Mouse (Mus musculus): ENCODE results near the gene Zfp609.
"Not testable (repeated sequence)": the region's sequence is repeated elsewhere in the genome, so short reads cannot be mapped to it uniquely, and the experiment has no call there.

Zfp609 gene

DNA sequence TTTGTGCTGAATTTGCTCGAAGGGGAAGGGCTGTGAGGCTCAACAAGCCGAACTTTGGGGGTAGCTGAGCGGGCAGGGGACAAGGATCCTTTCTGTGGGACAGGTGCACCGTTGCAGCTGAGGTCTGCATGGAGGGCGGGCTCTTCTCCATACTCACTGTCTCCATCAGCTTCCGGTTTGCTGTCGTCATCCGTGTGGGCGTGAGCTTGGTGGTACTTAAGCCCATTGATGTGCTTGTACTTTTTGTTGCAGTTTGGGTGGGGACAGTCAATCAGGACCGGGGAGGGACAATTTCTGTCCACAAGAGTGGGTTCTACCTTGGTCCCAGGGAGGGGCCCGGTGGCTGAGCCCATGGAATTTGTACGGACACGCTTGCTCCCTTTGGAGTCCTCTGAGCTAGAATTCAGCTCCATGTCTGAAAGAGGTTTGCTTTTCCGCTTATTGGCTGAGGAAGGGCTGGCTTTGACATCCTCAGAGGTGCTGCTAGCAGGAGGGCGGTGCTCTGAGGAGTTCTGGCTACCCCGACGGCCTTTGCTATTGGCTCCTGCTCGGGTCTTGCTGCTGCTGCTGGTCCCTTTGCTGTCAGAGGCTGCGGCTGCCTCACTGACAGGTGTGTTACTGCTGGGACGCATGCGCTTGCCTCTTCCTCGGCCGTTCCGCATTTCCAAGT lies 123.3 kb downstream of the Zfp609 start:
- no peak for DNase-seq

DNA sequence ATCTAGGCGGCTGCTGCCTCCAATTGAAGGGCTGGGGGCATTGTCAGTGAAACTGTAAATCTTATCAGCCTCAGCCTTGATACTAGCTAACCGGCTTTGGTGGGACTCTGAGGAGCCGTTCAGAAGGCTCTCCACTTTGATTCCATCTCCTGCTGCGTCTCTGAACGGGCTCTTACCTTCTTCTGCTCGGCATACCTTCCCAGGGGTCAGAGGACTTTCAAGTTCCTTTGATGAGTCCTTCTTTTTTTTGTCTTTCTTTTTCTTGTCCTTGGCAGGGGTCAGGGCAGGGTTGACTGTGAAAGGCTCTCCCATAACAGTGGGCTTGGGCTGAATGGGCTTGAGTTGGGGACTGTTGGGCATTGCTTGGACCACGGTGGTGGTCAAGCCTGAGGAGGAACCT lies 124.1 kb downstream of the Zfp609 start:
- no peak for DNase-seq

DNA sequence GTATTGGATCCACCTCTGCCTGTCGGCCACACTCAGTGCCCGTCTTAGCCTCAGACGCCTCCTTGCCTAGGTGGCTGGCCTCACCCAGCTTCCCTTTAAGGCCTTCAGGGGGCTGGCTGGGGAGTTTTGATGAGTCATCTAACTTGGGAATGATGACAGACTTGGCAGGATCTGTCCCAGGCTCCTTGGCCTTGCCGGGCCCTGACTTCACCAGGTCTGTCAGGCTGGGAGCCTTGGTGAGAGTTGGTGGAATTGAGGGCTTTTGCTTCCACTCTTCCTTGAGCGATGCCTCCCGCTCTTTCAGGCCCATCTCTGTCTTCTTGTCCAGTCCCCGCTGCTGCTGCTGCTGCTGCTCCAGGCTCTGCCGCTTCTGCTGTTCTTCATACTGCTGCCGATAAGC lies 125.1 kb downstream of the Zfp609 start:
- no peak for DNase-seq

DNA sequence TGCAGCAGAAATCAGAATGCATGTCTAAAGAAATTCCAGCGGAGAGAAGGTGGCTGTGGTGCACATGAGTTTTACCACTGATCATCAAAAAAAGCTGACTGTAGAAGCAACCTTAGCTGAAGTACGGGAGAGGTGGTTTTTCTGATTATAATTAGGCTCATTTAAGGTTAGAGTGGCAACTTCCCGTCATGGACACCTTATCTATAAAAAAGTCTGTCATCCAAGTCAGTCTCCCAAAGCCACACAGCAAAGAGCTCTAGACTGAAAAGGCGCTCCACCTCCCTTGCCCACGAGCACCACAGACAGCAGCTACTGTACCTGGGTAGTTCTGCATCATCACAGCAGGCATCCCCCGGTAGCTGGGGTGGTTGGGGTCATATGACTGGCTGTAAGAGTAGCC lies 126.9 kb downstream of the Zfp609 start:
- DNase-seq = no peak

DNA sequence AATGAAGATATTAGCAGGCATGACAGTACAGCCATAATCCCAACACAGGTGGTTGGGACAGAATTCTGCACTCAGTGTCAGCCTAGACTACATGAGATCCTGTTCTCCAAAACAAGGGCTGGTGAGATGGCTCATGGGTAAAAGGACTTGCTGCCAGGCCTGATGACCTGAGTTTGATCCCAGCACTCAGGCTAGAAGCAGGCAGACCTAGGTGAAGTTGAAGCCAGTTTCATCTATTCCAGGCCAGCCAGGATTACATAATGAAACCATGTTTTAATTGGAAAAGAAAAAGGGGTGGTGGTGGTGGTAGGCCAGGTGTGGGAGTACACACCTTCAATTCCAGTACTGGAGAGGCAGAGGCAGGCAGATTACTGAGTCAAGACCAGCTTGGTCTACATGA lies 129.4 kb downstream of the Zfp609 start:
- DNase-seq = no peak

DNA sequence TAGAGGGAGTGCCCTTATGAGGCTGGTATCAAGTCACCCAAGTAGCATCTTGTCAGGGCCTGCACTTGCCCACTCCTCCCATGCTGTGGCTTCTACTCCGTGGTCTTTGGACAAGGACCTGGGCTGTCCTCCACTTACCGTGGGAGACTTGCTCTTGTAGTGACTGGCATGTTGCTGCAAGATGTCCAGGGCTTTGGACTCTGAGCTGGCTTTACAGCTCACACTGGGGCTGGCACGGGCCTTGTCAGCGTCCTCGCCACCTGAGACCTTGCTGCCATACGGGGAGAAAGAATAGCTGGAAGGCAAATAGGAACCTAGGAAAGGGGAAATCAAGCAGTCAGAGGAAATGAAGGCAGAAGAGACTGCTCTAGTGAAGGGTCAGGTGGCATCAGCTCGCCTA lies 130.0 kb downstream of the Zfp609 start:
- DNase-seq = no peak

DNA sequence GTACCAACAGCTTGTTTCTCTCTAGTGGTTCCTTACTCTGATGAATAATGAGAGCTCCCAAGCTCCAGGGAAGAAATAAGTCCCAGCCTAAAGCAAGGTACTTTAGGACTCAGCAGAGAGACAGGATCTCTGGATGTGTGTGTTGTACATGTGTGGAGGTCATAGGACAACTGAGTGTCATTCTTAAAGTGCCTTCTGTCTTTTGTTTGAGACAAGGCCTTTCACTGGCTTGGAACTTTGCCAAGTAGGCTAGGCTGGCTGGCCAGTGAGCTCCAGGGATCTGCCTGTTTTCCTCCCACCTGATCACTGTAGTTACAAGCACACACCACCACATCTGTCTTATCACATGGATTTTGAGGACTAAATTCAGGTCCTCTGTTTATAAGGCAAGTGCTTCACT lies 131.0 kb downstream of the Zfp609 start:
- no peak for DNase-seq

DNA sequence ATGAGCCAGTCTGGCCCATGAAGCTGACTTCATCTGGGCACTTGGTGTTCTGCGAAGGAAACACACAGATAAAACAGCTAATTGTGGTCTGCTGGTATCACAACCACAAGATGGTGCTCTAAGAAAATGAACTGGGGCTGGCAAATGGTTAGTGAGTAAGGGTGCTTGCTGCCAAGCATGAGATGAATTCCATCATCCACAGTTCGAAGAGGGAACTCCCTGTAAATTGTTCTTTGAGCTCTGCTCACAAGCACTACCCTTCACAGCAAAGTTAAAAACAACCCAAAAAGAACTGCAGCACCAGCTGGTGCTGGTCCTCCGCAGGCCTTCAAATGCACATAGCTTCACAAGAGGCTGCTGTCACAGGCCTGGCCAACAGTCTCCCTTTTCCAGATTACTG lies 131.7 kb downstream of the Zfp609 start:
- DNase-seq = no peak

DNA sequence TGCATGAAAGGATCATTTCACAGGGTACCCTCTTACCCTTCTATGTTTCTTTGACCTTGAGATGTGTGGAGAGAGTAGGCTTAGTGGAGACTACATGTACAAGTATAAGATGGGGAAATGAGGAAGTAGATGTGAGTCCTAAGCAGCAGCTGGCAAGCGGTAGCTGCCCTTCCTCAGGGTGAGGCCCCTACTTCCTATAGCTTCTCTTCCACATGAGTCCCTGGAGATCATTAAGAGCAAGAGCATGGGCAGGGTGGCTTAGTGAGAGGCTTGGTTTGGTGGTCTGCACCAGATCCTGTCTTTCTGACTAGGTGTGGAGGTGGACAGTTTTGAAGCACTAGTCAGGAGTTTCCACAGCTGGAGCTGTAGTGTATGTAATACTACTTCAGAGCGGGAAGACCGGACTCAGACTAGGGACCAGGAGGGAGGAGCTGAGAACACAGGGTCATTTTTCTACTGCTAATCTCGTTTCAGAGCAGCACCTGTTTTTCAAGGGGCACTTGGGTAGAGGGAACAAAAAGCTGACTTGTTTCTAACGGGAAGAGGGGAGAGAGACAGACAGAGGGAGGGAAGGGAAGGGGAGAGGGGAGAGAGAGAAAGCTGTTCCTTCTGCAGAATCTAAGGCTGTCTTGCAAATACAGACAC lies 134.3 kb downstream of the Zfp609 start:
- DNase-seq = no peak

DNA sequence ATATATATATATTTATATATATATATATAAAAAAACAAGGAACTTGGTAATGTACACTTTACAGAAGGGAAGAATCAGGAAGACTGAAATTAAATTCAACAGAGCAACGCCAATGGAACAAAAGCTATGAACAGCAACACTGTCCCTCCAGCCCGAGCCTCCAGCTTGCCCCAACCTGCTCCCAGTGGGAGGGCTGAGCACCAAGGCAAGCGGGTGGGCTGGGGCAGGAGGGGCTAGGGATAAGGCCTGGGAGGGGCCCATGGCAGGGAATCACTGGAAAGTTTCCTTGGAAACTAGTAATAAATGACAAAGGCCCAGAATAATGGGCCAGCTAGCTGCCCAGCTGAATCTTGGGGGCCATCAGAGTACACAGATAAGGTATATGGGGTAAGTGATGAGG lies 134.9 kb downstream of the Zfp609 start:
- no peak for DNase-seq

DNA sequence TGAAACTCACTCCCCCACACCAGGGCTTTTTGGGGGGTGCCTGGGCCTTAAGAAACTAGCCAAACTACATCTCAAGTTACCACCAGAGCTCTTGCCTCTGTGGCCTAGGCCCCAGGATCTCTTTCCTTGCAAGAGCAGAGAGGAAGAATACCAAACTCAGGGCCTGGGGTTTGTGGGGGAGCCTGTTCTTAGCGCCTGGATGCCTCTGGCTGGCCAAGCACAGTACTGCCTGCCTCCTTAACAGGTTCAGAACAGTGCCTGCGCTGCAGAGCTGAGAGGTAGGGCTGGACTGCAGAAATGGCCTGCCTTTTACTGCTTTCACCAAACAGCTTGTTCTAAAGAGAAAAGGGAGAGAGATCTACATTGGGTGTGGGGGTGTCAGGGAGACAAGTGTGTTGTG lies 137.5 kb downstream of the Zfp609 start:
- not testable (repeated sequence) for DNase-seq

DNA sequence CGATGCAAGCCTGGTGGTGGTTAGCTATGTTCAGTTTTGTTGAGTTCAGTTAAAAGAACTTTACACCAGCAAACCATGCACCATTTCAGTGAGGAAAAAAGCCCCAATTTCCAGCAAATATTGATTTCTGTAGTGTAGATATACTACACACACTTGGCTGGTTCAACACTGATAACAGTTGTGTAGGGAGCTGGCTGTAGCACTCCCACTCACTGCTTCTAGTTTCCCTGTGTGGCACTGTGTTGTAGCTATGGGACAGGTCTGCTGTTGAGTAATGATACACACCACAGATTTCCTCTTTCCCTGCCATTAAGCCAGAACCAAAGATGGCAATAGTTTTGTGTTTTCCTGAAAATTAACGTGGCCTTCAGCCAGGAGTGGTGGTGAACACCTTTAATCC lies 142.7 kb downstream of the Zfp609 start:
- DNase-seq = no peak

DNA sequence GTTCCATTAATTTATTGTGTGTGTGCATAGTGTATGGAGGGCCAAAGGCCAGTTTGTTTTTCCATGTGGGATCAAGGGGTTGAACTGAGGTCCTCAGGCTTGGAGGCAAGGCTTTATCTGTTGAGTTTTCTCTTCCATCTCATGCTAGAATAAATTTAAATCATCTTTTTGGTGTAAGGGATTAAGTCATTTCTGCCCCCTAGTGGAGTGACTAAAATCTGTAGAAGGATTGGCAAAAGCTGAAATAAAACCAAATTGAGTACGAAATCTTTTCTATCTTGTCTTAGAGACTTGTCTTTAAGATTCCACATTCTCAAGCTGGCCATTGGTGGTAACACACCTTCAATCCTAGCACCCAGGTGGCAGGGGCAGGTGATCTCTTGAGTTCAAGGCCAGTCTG lies 144.4 kb downstream of the Zfp609 start:
- DNase-seq = no peak

DNA sequence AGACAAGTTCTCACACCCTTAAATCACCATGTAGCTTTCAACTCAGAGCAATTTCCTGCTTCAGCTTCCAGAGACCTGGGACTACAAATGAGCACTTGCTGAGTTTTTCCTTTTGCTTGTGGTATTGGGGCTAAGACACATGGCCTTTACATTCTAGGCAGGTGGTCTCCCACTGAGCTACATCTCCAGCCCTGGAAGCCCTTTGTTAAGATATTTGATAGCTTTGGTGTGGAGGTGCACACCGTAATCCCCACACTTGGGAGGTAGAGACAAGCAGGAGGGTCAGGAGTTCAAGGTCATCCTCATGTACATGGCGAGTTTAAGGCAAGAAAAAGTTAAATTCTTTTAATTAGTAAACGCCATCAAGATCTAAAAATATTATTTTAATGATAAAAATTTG lies 145.2 kb downstream of the Zfp609 start:
- DNase-seq = no peak

DNA sequence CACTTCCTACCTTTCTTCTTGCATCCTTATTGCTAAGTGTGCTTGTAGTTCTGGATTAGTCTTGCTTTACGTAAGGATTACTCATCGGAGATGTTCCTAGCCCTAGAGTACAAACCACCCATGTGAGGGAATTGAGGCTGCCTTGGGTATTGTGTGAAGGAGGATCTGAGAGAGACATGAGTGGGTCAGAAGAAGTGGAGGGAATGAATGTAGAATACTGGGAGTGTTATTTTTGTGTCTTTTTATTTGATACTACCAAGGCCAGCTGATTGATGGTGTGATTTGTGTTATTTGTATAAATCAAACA lies 145.8 kb downstream of the Zfp609 start:
- DNase-seq = no peak

DNA sequence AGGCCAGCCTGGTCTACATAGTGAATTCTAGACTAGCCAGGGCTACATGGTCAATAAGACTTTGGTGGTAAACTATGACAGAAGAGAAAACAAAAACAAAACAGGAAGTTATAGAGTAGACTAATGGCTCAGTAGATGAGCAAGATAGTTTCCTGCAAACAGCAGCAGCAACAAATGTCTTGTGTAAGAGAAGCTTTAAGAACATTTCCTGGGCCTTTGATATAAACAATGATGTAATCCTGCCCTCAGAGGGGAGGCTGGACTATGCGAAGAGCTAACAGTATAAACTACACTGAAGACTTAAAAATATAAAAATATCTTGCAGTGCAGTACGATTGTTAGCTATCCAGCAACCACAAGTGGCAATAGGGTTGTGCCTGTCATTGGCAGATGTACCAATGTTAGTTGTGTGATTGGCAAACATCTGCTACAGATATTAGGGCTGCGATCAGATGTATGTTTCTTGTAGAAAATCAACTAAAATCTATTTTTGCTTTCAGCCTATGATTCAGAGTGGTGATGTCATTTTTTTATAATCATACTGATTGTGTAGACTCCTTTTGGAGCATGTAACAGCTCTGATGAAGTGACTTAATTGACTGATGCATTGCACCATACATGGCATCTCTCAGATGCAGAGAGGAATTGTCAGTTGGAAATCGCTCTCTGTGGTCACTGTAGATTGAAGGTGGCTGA lies 146.3 kb downstream of the Zfp609 start:
- no peak for DNase-seq

DNA sequence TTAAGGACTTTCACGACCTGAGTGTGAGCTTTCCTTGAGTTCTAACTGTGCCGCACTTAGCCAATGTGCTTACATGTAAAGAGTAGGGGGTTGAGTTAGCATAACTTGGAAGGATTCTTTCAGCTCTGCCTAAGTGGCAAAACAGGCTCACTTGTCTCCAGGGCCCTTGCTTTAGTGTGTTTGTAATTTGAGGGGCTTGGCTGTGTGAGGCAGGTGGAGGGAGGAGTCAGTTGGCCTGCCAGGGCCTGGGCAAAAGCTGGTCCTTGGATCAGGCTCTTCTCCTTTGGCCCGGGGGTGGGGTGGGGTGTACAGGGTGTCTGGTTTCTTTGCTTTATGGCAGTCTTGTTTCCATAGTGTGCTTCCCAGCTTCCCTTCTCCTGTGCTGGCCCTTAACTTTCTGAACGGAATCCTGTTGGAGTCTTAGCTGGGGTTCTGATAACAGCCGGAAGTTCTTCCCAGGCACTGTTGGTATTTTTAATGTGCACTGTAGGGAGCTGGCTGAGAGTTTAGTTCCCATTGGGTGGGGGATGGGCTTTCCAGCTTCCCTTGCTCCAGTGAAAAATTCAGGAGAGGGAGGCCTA lies 148.1 kb downstream of the Zfp609 start:
- DNase-seq = no peak

DNA sequence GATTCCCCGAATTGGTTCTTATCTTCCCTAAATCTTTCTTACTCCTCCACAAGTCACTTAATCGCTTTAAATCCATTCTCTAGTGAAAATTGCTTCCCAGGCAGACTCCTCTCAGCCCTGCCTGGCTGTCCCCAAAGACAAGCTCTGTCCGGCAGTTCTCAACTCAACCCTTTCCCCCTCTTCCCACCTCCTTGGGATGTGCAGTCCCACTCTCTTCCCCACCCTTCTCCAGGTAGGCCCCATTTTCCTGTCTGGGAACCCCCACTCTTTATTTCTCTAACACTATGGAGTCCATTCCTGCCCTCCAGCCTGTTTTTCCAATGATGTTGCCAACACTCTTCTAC lies 150.3 kb downstream of the Zfp609 start:
- DNase-seq = no peak

DNA sequence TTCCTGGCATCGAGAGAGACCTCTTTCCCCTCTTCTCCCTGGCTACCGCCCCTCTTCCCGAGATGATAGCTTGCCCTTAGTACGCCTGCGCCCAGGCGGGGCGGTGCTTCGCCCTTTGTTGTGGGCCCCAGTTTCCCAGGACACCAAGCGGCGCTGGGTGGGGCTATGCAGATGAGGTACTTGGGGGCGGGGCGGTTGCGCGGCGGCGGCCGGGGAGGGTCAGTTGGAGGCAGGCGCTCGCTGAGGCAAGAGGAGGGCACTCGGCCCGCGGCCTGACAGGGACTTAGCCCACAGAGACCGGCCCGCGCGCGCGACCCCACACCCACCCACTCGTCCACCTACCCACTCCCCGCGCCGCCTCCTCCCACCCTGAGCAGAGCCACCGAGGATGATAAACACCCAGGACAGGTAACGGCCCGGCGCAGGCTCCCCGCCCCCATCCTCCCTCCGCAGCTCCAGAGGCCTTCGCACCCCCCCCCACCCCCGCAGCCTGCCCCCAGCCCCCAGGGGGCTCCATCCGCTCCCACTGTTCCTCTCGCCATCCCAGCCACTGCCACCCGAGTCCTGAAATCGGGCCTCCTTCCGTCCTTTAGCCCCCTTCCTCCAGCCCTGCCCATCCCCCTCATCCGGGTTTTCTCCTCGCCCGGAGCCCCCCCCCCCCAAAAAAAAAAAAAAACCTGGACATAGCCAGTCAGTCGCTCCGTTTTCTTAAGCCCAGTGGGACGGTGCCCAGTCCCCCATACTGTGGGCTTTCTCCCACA lies 150.8 kb downstream of the Zfp609 start:
- DNase-seq = peak; percentile 96

DNA sequence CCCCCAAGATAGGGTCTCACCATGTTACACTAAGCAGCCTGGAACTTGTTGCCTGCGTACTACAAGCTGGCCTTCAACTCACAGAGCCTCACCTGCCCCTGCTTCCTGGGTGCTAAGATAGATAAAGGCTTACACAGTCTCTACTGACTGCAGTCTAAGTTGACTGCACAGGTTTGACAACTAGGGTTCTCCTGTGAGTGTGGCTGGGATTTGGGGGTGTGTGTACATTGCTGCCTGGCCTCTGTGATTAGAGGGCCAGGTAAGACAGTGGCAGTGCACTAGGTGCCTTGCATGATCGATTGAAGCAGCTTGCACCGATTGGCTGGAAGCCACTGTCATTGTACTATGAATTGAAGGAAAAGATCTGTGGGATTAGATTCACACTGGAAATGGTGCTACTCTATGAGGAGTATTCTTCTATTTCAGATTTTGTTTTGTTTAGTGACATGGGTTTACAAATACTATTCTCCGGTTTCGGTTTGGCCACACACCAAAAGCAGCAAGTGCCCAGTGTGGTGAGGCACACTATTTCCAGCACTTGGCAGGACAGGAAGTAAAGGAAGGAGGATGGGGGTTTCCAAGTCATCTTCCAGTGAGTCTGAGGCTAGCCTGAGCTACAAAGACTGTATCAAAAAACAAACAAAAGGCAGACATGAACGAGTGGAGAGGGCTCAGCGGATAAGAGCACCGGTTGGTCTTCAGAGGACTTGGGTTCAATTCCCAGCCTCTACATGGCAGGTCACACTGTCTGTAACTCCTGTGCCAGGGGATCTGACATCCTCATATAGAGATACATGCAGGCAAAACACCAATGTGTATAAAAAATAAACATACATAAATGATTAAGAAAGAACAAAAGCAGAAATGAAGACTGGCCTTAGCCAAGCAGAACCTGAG lies 151.7 kb downstream of the Zfp609 start:
- no peak for DNase-seq

DNA sequence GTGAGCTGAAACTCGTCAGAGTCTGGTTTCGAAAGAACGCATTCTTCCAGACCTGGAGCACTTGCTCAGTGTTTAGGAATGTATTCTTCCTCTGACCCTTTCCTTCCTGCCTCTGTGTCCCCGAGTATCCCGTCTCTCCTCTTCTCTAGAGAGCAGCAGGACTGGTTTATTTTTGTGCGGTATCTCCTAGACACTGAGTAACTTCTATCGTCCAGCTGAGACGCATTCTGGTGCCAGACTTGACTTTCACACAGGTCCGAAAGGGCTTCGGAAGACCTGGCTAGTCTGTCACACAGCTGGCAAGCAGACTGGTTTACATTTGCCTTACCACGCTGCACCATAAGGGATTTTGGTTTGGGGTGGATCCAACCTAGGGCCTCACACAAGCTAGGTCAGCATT lies 154.4 kb downstream of the Zfp609 start:
- DNase-seq = no peak

DNA sequence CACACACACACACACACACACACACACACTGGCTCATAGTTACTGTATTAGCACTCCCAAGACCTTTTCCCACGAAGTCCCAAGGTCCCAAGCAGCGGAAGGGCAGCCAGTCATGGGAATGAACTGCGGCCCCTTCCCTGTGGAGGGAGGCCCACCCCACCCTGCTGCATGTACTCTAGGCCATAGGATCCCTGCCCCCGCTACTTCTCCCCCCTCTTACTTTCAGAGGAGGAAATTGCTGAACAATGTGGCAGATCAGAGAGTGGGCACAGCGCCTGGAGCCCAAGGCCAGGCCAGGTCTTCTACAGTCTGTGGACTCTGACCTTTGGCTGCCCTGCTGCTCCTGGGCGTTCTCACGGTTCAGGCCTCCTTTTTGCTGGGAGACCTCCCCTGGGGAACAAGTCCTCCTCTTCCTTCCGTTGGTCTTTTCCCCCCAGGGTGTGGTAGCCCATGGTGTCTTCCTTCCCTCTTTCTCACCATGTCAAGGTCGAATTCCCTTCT lies 155.9 kb downstream of the Zfp609 start:
- DNase-seq = no peak

Data from thymus, postnatal 36 days (tissue).